Mouse (Mus musculus): ENCODE measurements around the gene Map2k5.

Map2k5 gene

DNA sequence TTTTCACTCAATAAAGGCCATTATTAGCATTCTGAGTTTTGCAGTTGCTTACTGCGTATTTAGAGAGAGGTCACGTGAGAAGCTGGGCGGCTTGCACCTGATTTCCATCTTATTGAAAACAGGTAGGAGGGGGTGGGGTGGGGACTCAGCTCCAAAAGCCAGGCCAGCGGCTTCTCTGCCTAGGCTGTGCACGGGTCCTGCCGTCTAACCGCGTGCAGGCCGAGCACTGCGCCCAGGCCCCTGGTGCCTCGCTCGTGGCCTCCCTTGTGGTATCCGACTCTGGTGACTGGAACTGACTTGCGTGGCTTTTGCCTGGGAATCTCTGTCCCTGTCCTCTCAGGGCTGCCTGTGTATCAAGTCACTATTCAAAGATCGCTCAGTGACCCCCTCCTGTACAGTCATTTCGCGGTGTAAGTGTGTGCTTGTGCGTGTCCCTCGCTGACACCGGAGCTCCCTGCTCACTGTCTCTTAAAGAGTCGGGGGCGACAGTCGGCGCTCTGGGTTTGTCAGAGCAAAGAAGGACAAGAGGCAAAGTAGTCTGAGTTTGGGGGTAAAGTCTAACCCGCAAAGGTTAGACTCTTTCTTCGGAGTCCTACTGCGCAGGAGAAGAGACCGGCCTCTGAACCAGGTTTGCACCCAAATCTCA, 245.6 kb downstream of the Map2k5 start:
- DNase-seq (ENCODE audit: low read depth, low spot score), result no peak

DNA sequence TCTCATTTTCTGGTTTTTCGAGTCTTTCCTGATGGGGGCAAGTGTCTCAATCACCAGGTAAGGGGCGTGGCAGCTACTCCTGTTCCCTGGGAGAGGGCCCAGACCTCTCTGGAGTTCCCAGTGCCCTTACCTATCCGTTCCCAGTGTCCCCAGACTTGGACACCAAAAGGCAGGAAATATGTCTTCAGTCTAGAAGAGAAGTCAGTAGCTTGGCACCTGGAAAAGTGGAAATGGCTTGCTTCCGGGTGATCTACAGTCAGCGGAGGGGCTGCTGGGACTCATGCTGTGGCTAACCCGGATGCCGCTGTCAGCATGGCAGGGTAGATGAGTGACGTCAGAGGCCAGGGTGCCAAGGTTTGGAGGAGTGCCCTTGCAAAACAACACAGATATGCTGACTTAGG, 248.1 kb downstream of the Map2k5 start:
- no peak for DNase-seq (ENCODE audit: low read depth, low spot score)

DNA sequence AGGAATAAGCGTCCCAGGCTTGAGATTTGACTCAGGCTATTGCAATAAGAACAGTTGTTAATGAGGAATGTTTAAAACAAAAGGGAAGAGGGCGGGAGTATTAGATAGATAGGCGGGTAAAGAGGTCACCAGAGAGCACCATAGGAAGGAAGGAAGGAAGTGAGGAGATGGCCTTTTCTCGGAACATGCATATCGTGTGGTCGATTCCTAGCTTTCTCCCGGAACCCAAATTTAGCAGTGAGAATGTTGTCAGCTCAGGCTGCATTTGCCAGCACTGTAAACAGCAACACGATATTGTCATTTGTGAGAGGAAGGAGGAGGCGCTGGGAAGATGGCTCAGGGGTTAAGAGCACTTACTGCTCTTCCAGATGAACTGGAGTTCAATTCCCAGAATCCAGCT, 253.2 kb downstream of the Map2k5 start:
- DNase-seq (ENCODE audit: low read depth, low spot score), result no peak

DNA sequence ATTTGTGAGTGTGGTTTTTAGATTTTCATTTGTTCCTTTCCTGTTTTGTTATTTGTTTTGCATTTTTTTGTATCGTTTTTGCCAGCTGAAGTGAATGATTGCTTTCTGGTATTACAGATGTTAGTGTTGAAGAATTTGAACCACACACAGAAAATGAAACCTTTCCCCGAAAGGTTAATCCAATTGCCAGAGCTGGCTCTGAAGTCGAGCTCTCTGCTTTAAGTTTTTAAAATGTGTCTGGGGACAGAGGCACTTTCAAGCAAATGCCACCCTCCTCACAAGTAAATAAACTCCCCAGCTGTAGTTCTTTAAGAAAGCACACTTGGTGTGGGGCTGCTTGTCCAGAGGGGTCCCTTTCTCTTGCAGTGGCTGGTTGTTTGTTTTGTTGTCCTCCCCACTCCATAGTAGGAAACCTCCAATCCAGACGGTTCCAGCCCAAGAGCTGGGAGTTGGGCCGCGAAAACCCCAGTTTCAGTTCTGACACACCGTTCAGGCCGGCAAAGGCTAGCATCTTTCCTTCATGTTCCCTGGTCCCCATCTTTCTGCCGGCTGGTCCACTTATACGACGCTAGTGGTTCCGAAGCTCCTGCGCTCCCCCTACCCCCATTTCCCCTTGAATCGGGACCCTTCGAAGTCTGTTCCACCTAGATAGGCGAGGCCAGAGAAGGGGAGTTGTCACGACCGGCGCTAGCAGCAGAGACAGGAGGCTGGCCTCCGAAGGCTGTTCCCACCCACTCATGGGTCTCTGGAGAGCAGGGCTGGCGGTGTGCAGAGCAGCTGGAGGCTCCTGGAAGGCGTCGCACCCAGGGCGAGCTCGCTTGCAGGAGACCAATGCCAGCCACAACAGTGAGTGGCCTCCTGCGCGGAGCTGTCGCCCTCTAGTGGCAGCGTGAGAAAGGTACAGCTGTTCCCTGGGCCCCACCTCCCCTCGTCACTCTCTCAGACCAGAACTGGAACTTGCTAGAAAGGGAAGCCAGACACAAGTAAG, 254.0 kb downstream of the Map2k5 start:
- no peak for DNase-seq (ENCODE audit: low read depth, low spot score)

DNA sequence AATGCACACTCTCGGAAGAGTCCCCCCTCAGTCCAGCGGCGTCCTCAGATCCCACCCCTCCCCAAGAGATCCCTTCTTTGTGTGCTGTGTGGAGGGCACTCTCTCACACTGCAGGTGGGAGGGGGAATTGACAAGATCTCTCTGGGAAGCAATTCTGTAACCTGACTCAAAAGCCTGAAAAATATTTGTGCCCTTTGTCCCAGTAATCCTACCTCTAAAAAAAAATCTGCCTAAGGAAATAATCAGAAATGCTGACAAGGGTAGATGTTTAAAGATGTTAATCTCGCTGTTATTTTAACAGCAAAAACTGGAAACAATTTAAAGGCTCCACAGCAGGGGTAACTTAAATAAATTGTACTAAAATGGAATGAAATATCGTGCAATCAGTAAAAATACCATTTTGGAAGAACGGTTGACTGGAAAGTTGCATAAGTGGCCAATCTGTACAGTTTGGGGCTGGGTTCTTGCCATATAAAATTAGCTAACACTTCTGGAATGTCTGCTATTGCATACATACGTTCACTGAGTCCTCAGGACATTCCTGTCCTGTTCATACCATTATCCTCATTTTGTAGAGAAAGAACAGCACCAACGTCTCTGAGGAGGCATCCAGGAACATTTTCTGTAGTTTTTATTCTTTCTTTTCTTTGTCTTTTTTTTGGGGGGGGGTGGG, 255.4 kb downstream of the Map2k5 start:
- DNase-seq (ENCODE audit: low read depth, low spot score), result no peak

DNA sequence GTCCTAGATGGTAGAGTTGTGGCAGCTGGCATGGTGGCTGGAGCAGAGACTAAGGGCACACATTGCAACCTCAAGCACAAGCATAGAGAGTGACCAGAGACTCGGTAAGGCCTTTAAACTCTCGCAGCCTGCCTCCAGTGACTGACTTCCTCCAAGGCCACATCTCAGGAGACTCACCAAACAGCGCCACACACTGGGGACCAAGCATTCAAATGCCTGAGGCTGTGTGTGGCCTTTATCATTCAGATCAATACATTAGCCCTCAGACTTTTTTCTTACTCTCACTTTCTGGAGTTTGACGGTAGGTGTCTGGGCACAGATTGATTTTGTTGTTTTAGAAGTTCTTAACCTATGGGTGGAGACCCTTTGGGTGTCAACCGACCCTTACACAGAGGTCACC, 259.3 kb downstream of the Map2k5 start:
- DNase-seq (ENCODE audit: low read depth, low spot score), result no peak

Measured in telencephalon, adult 2 months (tissue).